Mouse (Mus musculus) forebrain, embryonic 14.5 days (tissue): Measurements from ENCODE around the gene Myo9a. TPM values are rescaled to one million over a fixed set of nuclear protein-coding genes. Genes with fewer than 3 reads are reported as not detected.
"Not testable (repeated sequence)": the region's sequence is repeated elsewhere in the genome, so short reads cannot be mapped to it uniquely, and the experiment has no call there.

ENCODE experiments used
- ATAC-seq: fragments of 200-750 bp; cut with Nextera tagmentation; 2 replicates; pipeline ENCODE4 v1.8.0; 2017; ENCODE audit warnings: mild to moderate bottlenecking, moderate library complexity
- DNase-seq: peaks from one replicate; pipeline ENCODE4 v3.0.0-alpha.2; 2015; ENCODE audit warnings: low spot score
- H3K27ac ChIP-seq: fragments of 300-500 bp; sonication (generic); 2 replicates; pipeline ENCODE4 v1.5.1; 2014; ENCODE audit warnings: low read depth, mild to moderate bottlenecking, control low read depth, low read length, moderate library complexity
- H3K27me3 ChIP-seq: fragments of 300-500 bp; sonication (generic); replicated peaks from 2 replicates; pipeline ENCODE4 v1.6.1; 2014; ENCODE audit warnings: low read length, control low read depth, mixed read lengths; ENCODE audit not compliant: control insufficient read depth, insufficient read depth
- H3K36me3 ChIP-seq: fragments of 300-500 bp; sonication (generic); 2 replicates; pipeline ENCODE4 v1.6.1; 2014; ENCODE audit warnings: low read length, control low read depth; ENCODE audit not compliant: control insufficient read depth, insufficient read depth
- H3K4me1 ChIP-seq: fragments of 300-500 bp; sonication (generic); 2 replicates; pipeline ENCODE4 v1.6.1; 2014; ENCODE audit warnings: antibody characterized with exemption, low read length, control low read depth; ENCODE audit not compliant: control insufficient read depth, insufficient read depth
- H3K4me2 ChIP-seq: fragments of 300-500 bp; sonication (generic); 2 replicates; pipeline ENCODE4 v1.6.1; 2014; ENCODE audit warnings: mild to moderate bottlenecking, control low read depth, low read length
- H3K4me3 ChIP-seq: fragments of 300-500 bp; sonication (generic); 2 replicates; pipeline ENCODE4 v1.5.1; 2014; ENCODE audit warnings: low read depth, low read length, control low read depth
- H3K9ac ChIP-seq: fragments of 300-500 bp; sonication (generic); 2 replicates; pipeline ENCODE4 v1.6.1; 2014; ENCODE audit warnings: mild to moderate bottlenecking, low read length, control low read depth, moderate library complexity
- H3K9me3 ChIP-seq: fragments of 300-500 bp; sonication (generic); replicated peaks from 2 replicates; pipeline ENCODE4 v1.6.1; 2016; ENCODE audit warnings: low read length, control low read depth, mixed read lengths; ENCODE audit not compliant: control insufficient read depth
- WGBS: fragments of 180-500 bp; shearing (Covaris S2); extraction: QIAGEN DNeasy Blood & Tissue Kit; methylation state at CpG from one replicate; pipeline ENCODE4 v1.1.7; 2014; 5-methylcytosine and 5-hydroxymethylcytosine counted together
- polyA plus RNA-seq: library from polyadenylated mRNA; unstranded; fragments of >200 nt; fragmentation: Nextera tagmentation; extraction: Ambion mirVana; gene quantifications from 2 replicates; pipeline ENCODE4 v1.2.1, GENCODE M21; 2014

Myo9a gene
- polyA plus RNA-seq, 1 experiment from 2014 or later, result 18.8 TPM

DNA sequence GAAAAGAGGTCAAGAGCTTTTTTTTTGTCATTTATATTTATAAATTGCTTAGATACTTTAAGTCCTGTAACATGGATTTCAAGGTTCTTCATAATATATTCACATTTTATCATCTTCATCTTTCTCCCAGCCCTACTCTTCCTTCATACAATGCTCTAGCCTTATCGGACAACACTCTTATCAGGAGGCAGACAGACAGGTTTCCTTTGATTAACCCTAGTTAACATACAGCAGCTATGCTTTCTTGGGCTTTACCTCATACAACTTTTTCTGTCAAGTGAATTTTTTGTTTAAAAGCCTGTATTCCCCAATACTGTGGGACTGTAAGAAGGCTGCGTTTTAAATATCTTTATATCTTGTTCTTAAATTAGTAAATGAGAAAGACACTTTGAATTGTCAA, 2.3 kb upstream of the Myo9a start:
- Histone ChIP-seq H3K4me1 (peaks cover 6% of the 10 kb centered on the region; the same call in 1 of the 2 replicates), H3K27me3 (no peaks in the 10 kb centered on the region), H3K36me3 (no peaks in the 10 kb centered on the region), H3K9me3 (no peaks in the 10 kb centered on the region), H3K27ac (no peak overlapping the region), H3K4me2 (no peak overlapping the region), H3K9ac (no peak overlapping the region), H3K4me3 (no peak overlapping the region)
- ATAC-seq (no peak), DNase-seq (no peak)
- whole genome bisulfite sequencing, result 95% methylated on average over 2 of the region's 2 CpGs

DNA sequence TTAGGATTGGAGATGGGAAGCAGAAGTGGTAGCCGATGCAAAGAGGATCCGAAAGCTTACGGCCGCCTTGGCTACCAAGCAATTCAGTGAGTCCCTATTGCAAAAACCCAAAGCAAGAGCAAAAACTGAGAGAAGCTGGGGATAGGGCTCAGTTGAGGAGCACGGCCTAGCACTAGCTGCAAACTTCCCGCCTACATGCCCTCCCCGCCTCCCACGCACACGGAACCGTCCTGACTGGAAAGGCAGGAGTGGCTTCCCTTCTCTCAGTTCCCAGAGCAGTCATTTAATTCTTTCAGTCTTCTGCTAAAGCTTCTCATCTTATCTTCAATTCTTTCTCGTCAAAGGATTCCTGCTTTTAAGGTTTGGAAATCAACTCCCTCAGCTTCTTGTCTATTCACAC, 1.7 kb upstream of the Myo9a start:
- no peak overlapping the region for H3K4me2 ChIP-seq
- DNase-seq (no peak), ATAC-seq (no peak)
- H3K4me3 ChIP-seq, result no peak overlapping the region
- H3K9me3 ChIP-seq, result no peaks in the 10 kb centered on the region
- H3K27me3 ChIP-seq, result no peaks in the 10 kb centered on the region
- no peak overlapping the region for H3K27ac ChIP-seq
- H3K9ac ChIP-seq, result no peak overlapping the region
- no peaks in the 10 kb centered on the region for H3K36me3 ChIP-seq
- peaks cover 6% of the 10 kb centered on the region; the same call in 1 of the 2 replicates for H3K4me1 ChIP-seq
- 92% methylated on average over 11 of the region's 11 CpGs for WGBS

DNA sequence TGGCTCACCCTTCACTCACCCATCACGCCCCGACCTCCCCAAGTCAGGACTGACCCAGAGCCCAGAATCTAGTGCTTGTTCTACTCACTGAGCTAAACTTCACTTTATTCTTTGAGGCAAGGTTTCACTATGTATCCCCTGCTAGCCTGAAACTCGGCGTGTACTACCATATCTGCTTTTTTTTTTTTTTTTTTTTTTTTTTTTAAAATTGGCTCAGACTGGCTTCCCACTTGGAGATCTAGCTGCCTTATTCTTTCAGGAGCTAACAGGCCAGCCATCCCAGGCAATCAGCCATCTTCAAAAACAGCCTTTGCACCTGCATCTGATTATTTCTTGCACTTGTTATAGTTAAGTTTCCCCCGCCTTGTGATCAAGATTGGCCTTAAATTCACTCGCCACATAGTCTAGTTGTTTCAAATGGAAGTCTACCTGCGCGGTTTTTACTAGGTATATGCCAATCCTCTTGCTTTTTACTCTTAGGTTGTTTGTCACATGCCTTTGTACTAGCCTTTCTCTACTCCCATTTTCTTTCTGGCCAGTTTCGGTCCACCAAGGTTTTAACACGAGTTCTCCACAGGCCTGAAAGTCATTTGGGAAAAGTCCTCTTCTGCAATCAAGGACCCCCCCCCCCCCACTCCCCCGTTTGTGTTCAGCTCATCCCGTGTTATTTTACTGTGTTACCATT, 973 bp upstream of the Myo9a start:
- Histone ChIP-seq H3K4me2 (peak overlapping the region; percentile 65), H3K27me3 (no peaks in the 10 kb centered on the region), H3K9ac (peak overlapping the region; percentile 66), H3K9me3 (no peaks in the 10 kb centered on the region), H3K36me3 (no peaks in the 10 kb centered on the region), H3K27ac (peak overlapping the region; percentile 90), H3K4me1 (peaks cover 6% of the 10 kb centered on the region; the same call in 1 of the 2 replicates), H3K4me3 (peak overlapping the region; percentile 90)
- DNase-seq (peak; percentile 6), ATAC-seq (no peak)
- 32% methylated on average over 12 of the region's 12 CpGs for WGBS

- WGBS, result under 1% methylated on average over 39 of the region's 49 CpGs
- no peaks in the 10 kb centered on the region for H3K9me3 ChIP-seq
- peaks cover 6% of the 10 kb centered on the region; the same call in 1 of the 2 replicates for H3K4me1 ChIP-seq
- H3K27ac ChIP-seq, result peak overlapping the region; percentile 90
- ATAC-seq (peak; percentile 91), DNase-seq (peak; percentile 57)
- peak overlapping the region; percentile 89 for H3K9ac ChIP-seq
- no peaks in the 10 kb centered on the region for H3K36me3 ChIP-seq
- H3K4me2 ChIP-seq, result peak overlapping the region; percentile 79
- peak overlapping the region; percentile 90 for H3K4me3 ChIP-seq
- no peaks in the 10 kb centered on the region for H3K27me3 ChIP-seq
Measured at GRCm38 (mm10) chr9:59751066-59751581, 428 bp downstream of the Myo9a start.

DNA sequence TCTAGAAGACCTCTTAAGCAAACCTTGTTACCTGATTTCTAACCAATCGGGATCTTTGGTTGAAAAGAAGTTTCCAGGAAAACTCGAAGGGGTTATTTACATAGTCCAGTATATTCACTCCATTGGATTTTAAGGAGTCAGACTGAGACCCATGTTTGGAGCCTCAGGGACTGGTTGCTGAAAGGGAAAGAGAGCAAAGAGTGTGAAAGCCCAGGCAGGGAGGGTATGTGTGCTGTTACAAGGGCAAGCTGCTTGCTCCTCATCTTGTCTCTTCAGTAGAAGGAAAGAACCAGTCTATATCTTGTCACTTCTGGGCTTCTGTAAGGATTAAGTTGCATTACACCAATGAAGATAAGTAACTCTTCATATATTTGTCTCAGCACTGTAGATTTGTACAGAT, 1.3 kb downstream of the Myo9a start:
- Histone ChIP-seq H3K27ac (0 out of 2 replicates have a peak overlapping the region, but pooled peaks have one; percentile 90), H3K4me1 (peaks cover 6% of the 10 kb centered on the region; the same call in 1 of the 2 replicates), H3K9me3 (no peaks in the 10 kb centered on the region), H3K4me2 (peak overlapping the region; percentile 79), H3K36me3 (no peaks in the 10 kb centered on the region), H3K27me3 (no peaks in the 10 kb centered on the region), H3K9ac (peak overlapping the region; percentile 89), H3K4me3 (peak overlapping the region; percentile 90)
- DNase-seq (no peak), ATAC-seq (no peak)
- WGBS, result 8% methylated on average over 2 of the region's 2 CpGs

DNA sequence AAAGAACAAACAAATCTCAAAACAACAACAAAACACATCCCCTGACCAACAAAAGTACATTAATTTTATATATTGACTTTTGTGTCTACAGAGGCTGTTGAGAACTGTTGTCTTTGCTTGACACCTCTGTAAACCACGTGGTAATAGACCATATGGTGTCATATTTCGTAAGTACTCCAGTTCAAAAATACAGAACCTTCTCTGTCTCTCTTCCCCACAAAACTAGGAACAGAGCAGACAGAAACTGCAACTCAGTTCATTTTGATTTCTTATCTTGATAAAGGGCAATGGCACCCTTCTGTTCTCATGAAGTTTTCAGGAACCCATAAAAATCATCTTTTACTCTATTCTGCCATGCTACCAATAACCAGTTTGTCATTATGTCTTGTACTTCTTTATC, 4.5 kb downstream of the Myo9a start:
- H3K9ac ChIP-seq, result no peak overlapping the region
- 58% methylated on average over 2 of the region's 2 CpGs for WGBS
- H3K4me1 ChIP-seq, result peaks cover 4% of the 10 kb centered on the region; the same call in 1 of the 2 replicates
- H3K36me3 ChIP-seq, result no peaks in the 10 kb centered on the region
- no peak overlapping the region for H3K4me2 ChIP-seq
- no peaks in the 10 kb centered on the region for H3K9me3 ChIP-seq
- no peaks in the 10 kb centered on the region for H3K27me3 ChIP-seq
- no peak overlapping the region for H3K27ac ChIP-seq
- DNase-seq (no peak), ATAC-seq (no peak)
- no peak overlapping the region for H3K4me3 ChIP-seq

DNA sequence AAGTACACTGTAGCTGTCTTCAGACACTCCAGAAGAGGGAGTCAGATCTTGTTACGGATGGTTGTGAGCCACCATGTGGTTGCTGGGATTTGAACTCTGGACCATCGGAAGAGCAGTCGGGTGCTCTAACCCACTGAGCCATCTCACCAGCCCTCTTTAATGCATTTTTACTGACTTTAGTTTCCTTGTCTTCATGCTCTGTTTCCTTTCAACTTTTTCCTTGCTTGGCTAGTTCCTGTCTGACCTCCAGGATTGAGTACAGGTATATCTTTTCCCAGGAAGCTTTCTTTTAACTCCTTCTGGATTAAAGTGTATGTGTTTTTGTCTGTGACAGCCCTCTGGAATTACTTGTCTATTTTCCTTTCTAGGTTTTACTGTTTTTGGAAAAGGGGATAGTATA, 6.3 kb downstream of the Myo9a start:
- H3K4me1 ChIP-seq, H3K36me3 ChIP-seq, DNase-seq, H3K4me3 ChIP-seq, H3K27ac ChIP-seq, H3K4me2 ChIP-seq, ATAC-seq, H3K9me3 ChIP-seq, H3K27me3 ChIP-seq, H3K9ac ChIP-seq: not testable (repeated sequence)
- WGBS, result 94% methylated on average over 2 of the region's 3 CpGs

DNA sequence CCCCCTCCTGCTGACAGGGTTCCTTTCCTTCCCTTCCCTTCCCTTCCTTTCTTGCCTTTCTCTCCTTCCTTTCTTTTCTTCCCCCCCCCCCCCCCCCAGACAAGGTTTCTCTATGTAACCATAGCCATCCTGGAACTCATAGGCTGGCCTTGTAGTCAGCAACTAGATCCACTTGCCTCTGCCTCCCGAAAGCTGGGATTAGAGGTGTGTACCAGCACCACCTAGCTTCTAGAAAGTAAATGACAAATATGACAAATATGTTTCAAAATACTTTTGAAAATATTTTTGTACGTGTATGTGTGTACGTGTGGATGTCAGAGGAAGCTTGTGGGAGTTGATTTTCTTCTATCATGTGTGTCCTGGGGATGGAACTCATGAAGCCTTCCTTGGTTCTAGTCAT, 9.8 kb downstream of the Myo9a start:
- DNase-seq (no peak), ATAC-seq (no peak)
- 86% methylated on average over 3 of the region's 3 CpGs for WGBS
- no peaks in the 10 kb centered on the region for H3K36me3 ChIP-seq
- no peaks in the 10 kb centered on the region for H3K9me3 ChIP-seq
- no peaks in the 10 kb centered on the region for H3K27me3 ChIP-seq
- no peak overlapping the region for H3K27ac ChIP-seq
- H3K9ac ChIP-seq, result no peak overlapping the region
- H3K4me3 ChIP-seq, result no peak overlapping the region
- no peak overlapping the region for H3K4me2 ChIP-seq
- no peaks in the 10 kb centered on the region for H3K4me1 ChIP-seq

GRCm38 (mm10) chr9:59766966-59767461, 16.3 kb downstream of the Myo9a start:
- H3K4me3 ChIP-seq, H3K4me1 ChIP-seq, ATAC-seq, H3K27me3 ChIP-seq, H3K9me3 ChIP-seq, H3K9ac ChIP-seq, DNase-seq, H3K4me2 ChIP-seq, H3K27ac ChIP-seq, H3K36me3 ChIP-seq: not testable (repeated sequence)
- WGBS, result 96% methylated on average over 11 of the region's 13 CpGs
